Mouse (Mus musculus) MEL (cell line): ENCODE data around the gene Gpx4. TPM values are rescaled to one million over a fixed set of nuclear protein-coding genes. Genes with fewer than 3 reads are reported as not detected.

Source experiments
- DNase-seq: peaks from one replicate; pipeline ENCODE4 v3.0.0; 2011; ENCODE audit warnings: low read depth, low spot score
- H3K27ac ChIP-seq: 2 replicates; pipeline ENCODE4 v1.5.1; 2012; ENCODE audit warnings: low read depth, mild to moderate bottlenecking, control low read depth, low read length, moderate library complexity; ENCODE audit not compliant: control insufficient read depth
- H3K27me3 ChIP-seq, 2 experiments: fragments of 150-350 bp in 1 of 2; sonication (generic) in 1 of 2; 2 replicates each; pipeline ENCODE4 v1.6.1; 2012; ENCODE audit warnings: low read length in 2 of 2, mild to moderate bottlenecking in 2 of 2, improper control_type of control experiment in 1 of 2, moderate library complexity in 1 of 2; ENCODE audit not compliant: insufficient read depth in 2 of 2, control insufficient read depth in 1 of 2
- H3K36me3 ChIP-seq, 2 experiments: 2 replicates each; pipeline ENCODE4 v1.6.1; 2012 to 2014; ENCODE audit warnings: low read length in 2 of 2, improper control_type of control experiment in 1 of 2, inconsistent platforms in 1 of 2, mild to moderate bottlenecking in 1 of 2; ENCODE audit not compliant: insufficient read depth in 2 of 2, control insufficient read depth in 1 of 2
- H3K4me1 ChIP-seq, 2 experiments: fragments of 150-350 bp in 1 of 2; sonication (generic) in 1 of 2; 2 replicates each; pipeline ENCODE4 v1.6.1; 2012; ENCODE audit warnings: low read length in 2 of 2, improper control_type of control experiment in 1 of 2, mild to moderate bottlenecking in 1 of 2; ENCODE audit not compliant: insufficient read depth in 2 of 2, control insufficient read depth in 1 of 2
- H3K4me3 ChIP-seq, 2 experiments: fragments of 150-350 bp in 1 of 2; sonication (generic) in 1 of 2; 2 replicates each; pipeline ENCODE4 v1.5.1; 2012; ENCODE audit warnings: low read depth in 2 of 2, low read length in 2 of 2, mild to moderate bottlenecking in 2 of 2, moderate library complexity in 2 of 2, control low read depth in 1 of 2, improper control_type of control experiment in 1 of 2; ENCODE audit not compliant: control insufficient read depth in 1 of 2, insufficient read depth in 1 of 2
- H3K79me2 ChIP-seq: 2 replicates; pipeline ENCODE4 v1.6.1; 2012; ENCODE audit warnings: mild to moderate bottlenecking, low read length, moderate library complexity; ENCODE audit not compliant: control insufficient read depth, poor library complexity, insufficient read depth
- H3K9ac ChIP-seq: 2 replicates; pipeline ENCODE4 v1.6.1; 2012; ENCODE audit warnings: low read depth, mild to moderate bottlenecking, control low read depth, low read length, moderate library complexity; ENCODE audit not compliant: control insufficient read depth, poor library complexity, severe bottlenecking
- H3K9me3 ChIP-seq: fragments of 150-350 bp; sonication (generic); replicated peaks from 2 replicates; pipeline ENCODE4 v1.6.1; 2012; ENCODE audit warnings: mild to moderate bottlenecking, low read length, improper control_type of control experiment, moderate library complexity; ENCODE audit not compliant: insufficient read depth
- BHLHE40 ChIP-seq: IDR thresholded peaks from 2 replicates; pipeline ENCODE4 v1.6.1; 2012; ENCODE audit warnings: low read depth, mild to moderate bottlenecking, inconsistent platforms, low read length, improper control_type of control experiment, borderline replicate concordance
- CHD1 ChIP-seq: IDR thresholded peaks from 2 replicates; pipeline ENCODE4 v1.6.1; 2012; ENCODE audit warnings: low read depth, mild to moderate bottlenecking, inconsistent platforms, low read length, improper control_type of control experiment
- CHD2 ChIP-seq: IDR thresholded peaks from 2 replicates; pipeline ENCODE4 v1.6.1; 2011; ENCODE audit warnings: low read length, improper control_type of control experiment
- EP300 ChIP-seq, 2 experiments: IDR thresholded peaks; 2 replicates each; pipeline ENCODE4 v1.6.1; 2011; ENCODE audit warnings: improper control_type of control experiment in 2 of 2, low read length in 2 of 2, low read depth in 1 of 2, mild to moderate bottlenecking in 1 of 2
- JUND ChIP-seq: IDR thresholded peaks from 2 replicates; pipeline ENCODE4 v1.6.1; 2011; ENCODE audit warnings: low read depth, mild to moderate bottlenecking, improper control_type of control experiment, low read length
- MAX ChIP-seq: IDR thresholded peaks from 2 replicates; pipeline ENCODE4 v1.6.1; 2011; ENCODE audit warnings: low read length, improper control_type of control experiment
- MAZ ChIP-seq: IDR thresholded peaks from 2 replicates; pipeline ENCODE4 v1.6.1; 2012; ENCODE audit warnings: low read depth, mild to moderate bottlenecking, inconsistent platforms, low read length, improper control_type of control experiment
- MEF2A ChIP-seq: IDR thresholded peaks from 2 replicates; pipeline ENCODE4 v1.6.1; 2014; ENCODE audit warnings: low read depth, mild to moderate bottlenecking, inconsistent platforms, low read length, improper control_type of control experiment; ENCODE audit not compliant: poor library complexity, insufficient replicate concordance, severe bottlenecking; ENCODE audit errors: extremely low read depth
- MXI1 ChIP-seq: IDR thresholded peaks from 2 replicates; pipeline ENCODE4 v1.6.1; 2011; ENCODE audit warnings: mild to moderate bottlenecking, low read depth, low read length, improper control_type of control experiment
- MYB ChIP-seq: IDR thresholded peaks from 2 replicates; pipeline ENCODE4 v1.6.1; 2011; ENCODE audit warnings: mild to moderate bottlenecking, low read depth, low read length, improper control_type of control experiment
- NRF1 ChIP-seq: IDR thresholded peaks from 2 replicates; pipeline ENCODE4 v1.6.1; 2014; ENCODE audit warnings: low read depth, mild to moderate bottlenecking, inconsistent platforms, low read length, improper control_type of control experiment, moderate library complexity; ENCODE audit not compliant: poor library complexity, insufficient read depth, severe bottlenecking
- POLR2A ChIP-seq, 2 experiments: IDR thresholded peaks; 2 replicates each; pipeline ENCODE4 v1.6.1; 2011 to 2012; ENCODE audit warnings: low read length in 2 of 2, mild to moderate bottlenecking in 2 of 2, control low read depth in 1 of 2, improper control_type of control experiment in 1 of 2, low read depth in 1 of 2, moderate library complexity in 1 of 2; ENCODE audit not compliant: control insufficient read depth in 1 of 2, insufficient read depth in 1 of 2, poor library complexity in 1 of 2
- RCOR1 ChIP-seq: IDR thresholded peaks from 2 replicates; pipeline ENCODE4 v1.6.1; 2012; ENCODE audit warnings: low read depth, mild to moderate bottlenecking, inconsistent platforms, low read length, improper control_type of control experiment
- SMC3 ChIP-seq: IDR thresholded peaks from 2 replicates; pipeline ENCODE4 v1.6.1; 2011; ENCODE audit warnings: low read depth, low read length, improper control_type of control experiment
- TAL1 ChIP-seq: IDR thresholded peaks from 2 replicates; pipeline ENCODE4 v1.6.1; 2012; ENCODE audit warnings: mild to moderate bottlenecking, inconsistent platforms, low read length, moderate library complexity, mixed read lengths
- TBP ChIP-seq: IDR thresholded peaks from 2 replicates; pipeline ENCODE4 v1.8.0; 2011; ENCODE audit warnings: low read depth, low read length, improper control_type of control experiment
- TCF12 ChIP-seq: IDR thresholded peaks from 2 replicates; pipeline ENCODE4 v1.6.1; 2014; ENCODE audit warnings: low read depth, mild to moderate bottlenecking, inconsistent platforms, low read length, improper control_type of control experiment, moderate library complexity
- ZC3H11A ChIP-seq: IDR thresholded peaks from 2 replicates; pipeline ENCODE4 v1.6.1; 2012; ENCODE audit warnings: low read depth, mild to moderate bottlenecking, inconsistent platforms, low read length, improper control_type of control experiment
- ZMIZ1 ChIP-seq: IDR thresholded peaks from 2 replicates; pipeline ENCODE4 v1.6.1; 2012; ENCODE audit warnings: low read depth, mild to moderate bottlenecking, inconsistent platforms, low read length, improper control_type of control experiment, moderate library complexity
- ZNF384 ChIP-seq: IDR thresholded peaks from 2 replicates; pipeline ENCODE4 v1.6.1; 2012; ENCODE audit warnings: low read depth, mild to moderate bottlenecking, inconsistent platforms, low read length, improper control_type of control experiment
- polyA plus RNA-seq, 2 experiments: library from polyadenylated mRNA; stranded (reverse) in 1 of 2; unstranded in 1 of 2; fragments of >175 nt in 1 of 2; fragments of >200 nt in 1 of 2; gene quantifications; 2 replicates each; pipeline versions ENCODE4 v1.2.1 to v1.2.4; 2012; ENCODE audit warnings: low replicate concordance in 2 of 2, low read depth in 1 of 2; ENCODE audit not compliant: insufficient read length in 2 of 2, insufficient read depth in 1 of 2, missing spikeins in 1 of 2
- total RNA-seq: library from RNA; depleted of rRNA; stranded (reverse); fragments of 300-350 nt; gene quantifications from 2 replicates; pipeline ENCODE4 v1.2.3, GENCODE M21; 2012

Gpx4 gene
- total and polyA plus RNA-seq, 3 experiments, result 508 to 536 TPM; not detected in 1

DNA sequence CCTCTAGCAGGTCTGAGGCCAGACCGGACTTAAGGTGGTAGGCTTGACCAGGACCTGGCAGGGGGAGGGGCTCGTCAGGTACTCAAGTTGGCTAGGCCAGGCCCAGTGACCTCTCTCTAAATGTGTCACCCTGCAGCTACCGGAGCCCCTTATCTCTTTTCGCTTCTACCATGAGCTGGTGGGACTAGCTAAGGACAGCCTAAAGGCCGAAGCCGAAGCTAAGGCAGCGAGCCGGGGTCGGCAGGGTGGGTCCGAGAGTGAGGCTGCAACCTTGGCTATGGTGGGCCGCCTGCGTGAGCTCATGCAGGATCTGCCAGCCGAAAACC, 18.5 kb upstream of the Gpx4 start:
- H3K9ac ChIP-seq, result no peak overlapping the region
- H3K27me3 ChIP-seq, result no peaks in the 10 kb centered on the region
- peaks cover 0 to 30% of the 10 kb centered on the region in 2 experiments; a peak in 3 of 4 replicates for H3K36me3 ChIP-seq
- TF ChIP-seq CHD1 (no peak), MAZ (no peak), ZMIZ1 (no peak)
- H3K4me3 ChIP-seq, result no peak overlapping the region
- H3K79me2 ChIP-seq, result no peaks in the 10 kb centered on the region
- no peak for DNase-seq
- H3K9me3 ChIP-seq, result no peaks in the 10 kb centered on the region
- H3K4me1 ChIP-seq, result peaks cover 4 to 35% of the 10 kb centered on the region in 2 experiments
- H3K27ac ChIP-seq, result no peak overlapping the region

DNA sequence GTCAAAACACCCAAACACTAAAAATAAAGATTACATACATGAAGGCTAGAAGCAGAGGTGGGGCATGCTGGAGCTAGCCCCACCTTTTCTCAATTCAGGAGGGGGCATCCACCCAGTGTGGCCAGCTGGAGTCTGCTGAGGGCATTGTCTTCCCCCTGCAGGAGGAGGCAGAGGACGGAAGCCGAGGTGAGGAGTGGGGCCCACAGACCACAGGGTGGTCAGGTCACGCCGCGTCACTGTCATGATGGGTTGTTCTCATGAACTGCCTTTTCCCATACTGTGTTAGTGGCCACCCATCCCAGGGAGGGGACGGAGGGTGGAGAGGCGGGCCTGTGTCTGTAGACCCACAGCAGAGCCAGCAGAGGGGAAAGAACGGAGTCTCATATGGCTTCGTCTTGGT, 16.8 kb upstream of the Gpx4 start:
- no peak overlapping the region for H3K4me3 ChIP-seq
- no peaks in the 10 kb centered on the region for H3K79me2 ChIP-seq
- no peaks in the 10 kb centered on the region for H3K9me3 ChIP-seq
- TF ChIP-seq SMC3 (no peak), ZNF384 (no peak), RCOR1 (no peak), MYB (no peak), EP300 (IDR thresholded peaks at IDR 0.05; ENCODE audit: low read depth in 1 of 2, low read length in 2 of 2) (no peak), CHD2 (no peak), POLR2A (IDR thresholded peaks at IDR 0.05; ENCODE audit: control insufficient read depth in 1 of 2, insufficient read depth in 1 of 2, low read depth in 1 of 2, low read length in 2 of 2, poor library complexity in 1 of 2) (no peak), BHLHE40 (no peak), TBP (no peak), TAL1 (no peak), CHD1 (no peak)
- H3K27me3 ChIP-seq, result no peaks in the 10 kb centered on the region
- H3K4me1 ChIP-seq, result peaks cover 7 to 35% of the 10 kb centered on the region in 2 experiments; a peak in 3 of 4 replicates
- H3K36me3 ChIP-seq, result peaks cover 0 to 27% of the 10 kb centered on the region in 2 experiments; a peak in 3 of 4 replicates
- no peak overlapping the region for H3K9ac ChIP-seq
- H3K27ac ChIP-seq, result no peak overlapping the region
- no peak for DNase-seq

DNA sequence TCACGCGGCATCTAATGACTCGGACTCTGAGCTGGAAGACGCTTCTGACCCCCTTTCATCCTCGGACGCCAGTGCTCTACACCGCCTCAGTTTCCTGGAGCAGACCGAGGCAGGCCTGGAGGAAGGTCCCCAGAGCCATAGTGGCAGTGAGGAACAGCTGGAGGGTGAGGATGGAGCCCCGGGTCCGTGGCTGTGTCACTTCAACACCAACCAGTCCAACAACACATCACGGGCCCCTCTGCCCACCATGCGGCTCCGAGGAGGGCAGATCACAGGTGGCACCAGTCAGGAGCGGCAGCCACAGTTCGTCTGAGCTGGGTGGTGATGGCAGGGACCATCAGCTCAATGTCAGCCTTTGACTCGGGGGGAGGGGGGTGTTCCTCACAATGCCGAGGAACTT, 16.2 kb upstream of the Gpx4 start:
- DNase-seq, result no peak
- H3K27ac ChIP-seq, result no peak overlapping the region
- H3K27me3 ChIP-seq, result no peaks in the 10 kb centered on the region
- peaks cover 0 to 26% of the 10 kb centered on the region in 2 experiments; a peak in 3 of 4 replicates for H3K36me3 ChIP-seq
- no peaks in the 10 kb centered on the region for H3K9me3 ChIP-seq
- H3K79me2 ChIP-seq, result no peaks in the 10 kb centered on the region
- TF ChIP-seq NRF1 (no peak), TBP (no peak), JUND (no peak), MXI1 (no peak), MYB (no peak), MEF2A (no peak), MAX (no peak), ZC3H11A (no peak), ZNF384 (no peak), TCF12 (no peak)
- no peak overlapping the region for H3K9ac ChIP-seq
- H3K4me1 ChIP-seq, result peaks cover 7 to 35% of the 10 kb centered on the region in 2 experiments; a peak in 3 of 4 replicates
- no peak overlapping the region for H3K4me3 ChIP-seq
